Mouse (Mus musculus): Measurements from ENCODE around the gene Thsd4. TPM values are rescaled to one million over a fixed set of nuclear protein-coding genes. Genes with fewer than 3 reads are reported as not detected.

Thsd4 gene
- polyA plus RNA-seq, 1 experiment from 2014 or later: 13.6 TPM

GRCm38 (mm10) chr9:60034883-60035282 lies 487.0 kb downstream of the Thsd4 start:
- ATAC-seq (ENCODE audit: insufficient number of reproducible peaks, insufficient read depth, low FRiP score, low TSS enrichment, low read depth): no peak
- no peaks in the 10 kb centered on the region for H3K9me3 ChIP-seq
- 89% methylated on average over 4 of the region's 4 CpGs for WGBS
- H3K27me3 ChIP-seq: no peaks in the 10 kb centered on the region
- no peak overlapping the region for H3K4me2 ChIP-seq
- no peak overlapping the region for H3K27ac ChIP-seq
- H3K9ac ChIP-seq: no peak overlapping the region
- H3K4me1 ChIP-seq: peaks cover 17% of the 10 kb centered on the region
- no peak overlapping the region for H3K4me3 ChIP-seq
- no peaks in the 10 kb centered on the region for H3K36me3 ChIP-seq

GRCm38 (mm10) chr9:60027234-60027633 lies 494.6 kb downstream of the Thsd4 start:
- Histone ChIP-seq H3K27me3 (no peaks in the 10 kb centered on the region), H3K4me1 (peaks cover 24% of the 10 kb centered on the region), H3K9me3 (no peaks in the 10 kb centered on the region), H3K4me2 (no peak overlapping the region), H3K4me3 (no peak overlapping the region), H3K36me3 (no peaks in the 10 kb centered on the region), H3K27ac (no peak overlapping the region), H3K9ac (no peak overlapping the region)
- WGBS: 88% methylated on average over 4 of the region's 4 CpGs
- ATAC-seq (ENCODE audit: insufficient number of reproducible peaks, insufficient read depth, low FRiP score, low TSS enrichment, low read depth): no peak

DNA sequence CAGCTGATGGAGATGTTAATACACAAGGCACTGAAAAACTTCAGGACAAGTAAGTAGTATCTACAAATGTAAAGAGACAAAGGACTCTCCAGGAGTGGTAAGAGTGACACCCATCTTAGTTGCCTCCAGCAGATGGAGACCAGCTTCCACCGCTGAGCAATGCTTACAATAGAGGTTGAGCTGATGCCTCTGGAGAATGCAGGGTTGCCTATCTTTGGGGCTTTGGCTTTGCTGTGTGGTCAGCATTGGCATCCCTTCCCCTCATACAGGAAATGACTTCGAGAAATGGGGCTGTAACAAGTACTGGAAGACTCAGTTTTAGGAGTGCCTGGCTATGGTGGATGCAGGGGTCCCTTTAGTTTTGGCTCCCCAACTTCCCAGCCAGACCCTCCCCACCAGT lies 495.1 kb downstream of the Thsd4 start:
- peaks cover 28% of the 10 kb centered on the region for H3K4me1 ChIP-seq
- H3K9me3 ChIP-seq: no peaks in the 10 kb centered on the region
- no peak for ATAC-seq (ENCODE audit: insufficient number of reproducible peaks, insufficient read depth, low FRiP score, low TSS enrichment, low read depth)
- H3K27me3 ChIP-seq: no peaks in the 10 kb centered on the region
- H3K4me2 ChIP-seq: no peak overlapping the region
- H3K4me3 ChIP-seq: no peak overlapping the region
- no peak overlapping the region for H3K27ac ChIP-seq
- no peak overlapping the region for H3K9ac ChIP-seq
- H3K36me3 ChIP-seq: no peaks in the 10 kb centered on the region
- WGBS: 84% methylated on average over 2 of the region's 2 CpGs

DNA sequence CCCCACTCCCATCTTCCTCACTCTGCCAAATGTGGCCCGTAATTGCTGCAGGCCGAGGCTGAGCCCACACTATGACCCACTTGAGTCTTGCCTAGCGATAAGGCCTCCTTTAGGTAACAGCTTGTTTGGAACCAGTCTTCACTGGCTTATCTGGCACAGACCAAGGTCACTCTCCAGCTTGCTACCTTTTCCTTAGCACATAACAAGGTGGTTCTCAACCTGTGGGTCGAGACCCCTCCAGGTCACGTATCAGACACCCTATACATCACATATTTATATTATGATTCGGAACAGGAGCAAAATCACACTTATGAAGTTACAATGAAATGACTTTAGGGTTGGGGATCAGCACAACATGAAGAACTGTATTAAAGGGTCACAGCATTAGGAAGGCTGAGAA lies 495.9 kb downstream of the Thsd4 start:
- Histone ChIP-seq H3K27me3 (no peaks in the 10 kb centered on the region), H3K36me3 (no peaks in the 10 kb centered on the region), H3K9me3 (no peaks in the 10 kb centered on the region), H3K4me3 (no peak overlapping the region), H3K27ac (no peak overlapping the region), H3K4me2 (no peak overlapping the region), H3K9ac (no peak overlapping the region), H3K4me1 (peaks cover 37% of the 10 kb centered on the region)
- 86% methylated on average over 6 of the region's 6 CpGs for WGBS
- ATAC-seq (ENCODE audit: insufficient number of reproducible peaks, insufficient read depth, low FRiP score, low TSS enrichment, low read depth): no peak

DNA sequence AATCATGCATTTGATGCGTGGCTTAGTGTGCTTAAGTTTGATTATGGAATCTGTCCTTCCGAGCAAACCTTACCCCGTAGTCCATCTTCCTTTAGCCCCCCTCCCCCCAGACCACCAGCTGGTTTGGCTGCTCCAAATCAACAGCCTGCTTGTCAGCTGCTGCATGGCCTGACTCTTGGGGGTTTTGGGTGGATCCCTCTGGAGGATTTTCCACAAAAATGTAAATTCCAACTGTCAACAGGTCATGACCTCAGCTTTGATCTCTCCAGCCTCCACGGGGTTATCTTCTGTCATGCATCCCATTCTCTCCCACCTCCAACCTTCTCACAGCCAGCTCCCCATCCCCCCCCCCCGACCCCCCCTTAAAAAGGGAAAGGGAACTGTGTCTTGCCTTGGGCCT lies 496.9 kb downstream of the Thsd4 start:
- H3K27ac ChIP-seq: no peak overlapping the region

GRCm38 (mm10) chr9:60024545-60024944 lies 497.3 kb downstream of the Thsd4 start:
- Histone ChIP-seq H3K9ac (no peak overlapping the region), H3K27ac (no peak overlapping the region), H3K36me3 (no peaks in the 10 kb centered on the region), H3K27me3 (no peaks in the 10 kb centered on the region), H3K4me1 (peaks cover 40% of the 10 kb centered on the region), H3K4me3 (no peak overlapping the region), H3K4me2 (no peak overlapping the region), H3K9me3 (no peaks in the 10 kb centered on the region)
- 10% methylated on average over 5 of the region's 5 CpGs for WGBS
- no peak for ATAC-seq (ENCODE audit: insufficient number of reproducible peaks, insufficient read depth, low FRiP score, low TSS enrichment, low read depth)

More for the DNA sequence above, 496.9 kb downstream of the Thsd4 start:
- Histone ChIP-seq H3K4me1 (peaks cover 40% of the 10 kb centered on the region), H3K9ac (no peak overlapping the region), H3K36me3 (no peaks in the 10 kb centered on the region), H3K4me2 (no peak overlapping the region), H3K9me3 (no peaks in the 10 kb centered on the region), H3K27me3 (no peaks in the 10 kb centered on the region), H3K4me3 (no peak overlapping the region)
- WGBS: 14% methylated on average over 5 of the region's 5 CpGs
- ATAC-seq (ENCODE audit: insufficient number of reproducible peaks, insufficient read depth, low FRiP score, low TSS enrichment, low read depth): no peak

- ATAC-seq (ENCODE audit: insufficient number of reproducible peaks, insufficient read depth, low FRiP score, low TSS enrichment, low read depth): no peak
- H3K9me3 ChIP-seq: no peaks in the 10 kb centered on the region
- no peak overlapping the region for H3K9ac ChIP-seq
- no peak overlapping the region for H3K4me3 ChIP-seq
- WGBS: 57% methylated on average over 3 of the region's 3 CpGs
- H3K27me3 ChIP-seq: no peaks in the 10 kb centered on the region
- peak overlapping the region; percentile 62; the same call in 1 of the 2 replicates for H3K27ac ChIP-seq
- peaks cover 40% of the 10 kb centered on the region for H3K4me1 ChIP-seq
- H3K36me3 ChIP-seq: no peaks in the 10 kb centered on the region
- no peak overlapping the region; the same call in 1 of the 2 replicates for H3K4me2 ChIP-seq
Measured at GRCm38 (mm10) chr9:60022331-60022730, 499.5 kb downstream of the Thsd4 start.

DNA sequence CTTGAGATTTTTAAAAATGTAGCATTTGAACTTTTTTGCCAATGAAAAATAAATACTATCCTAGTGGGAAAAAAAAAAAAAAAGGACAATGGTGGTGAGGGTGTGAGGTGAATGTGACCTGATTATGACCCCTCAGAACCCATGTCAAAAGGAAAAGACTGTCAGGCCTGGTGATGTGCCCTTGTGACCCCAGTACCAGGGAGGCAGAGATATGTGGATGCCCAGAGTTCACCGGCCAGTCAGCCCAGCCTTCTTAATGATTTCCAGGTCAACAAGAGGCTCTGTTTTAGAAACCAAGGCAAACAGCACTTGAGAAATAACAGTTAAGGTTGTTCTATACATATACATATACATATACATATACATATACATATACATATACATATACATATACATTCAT lies 501.4 kb downstream of the Thsd4 start:
- Histone ChIP-seq H3K4me3 (no peak overlapping the region), H3K4me1 (peaks cover 38% of the 10 kb centered on the region), H3K9me3 (no peaks in the 10 kb centered on the region), H3K4me2 (no peak overlapping the region), H3K27me3 (no peaks in the 10 kb centered on the region), H3K27ac (no peak overlapping the region), H3K9ac (no peak overlapping the region), H3K36me3 (no peaks in the 10 kb centered on the region)
- ATAC-seq (ENCODE audit: insufficient number of reproducible peaks, insufficient read depth, low FRiP score, low TSS enrichment, low read depth): no peak
- WGBS: 15% methylated on average over 1 of the region's 1 CpGs

GRCm38 (mm10) chr9:60010285-60010684 lies 511.6 kb downstream of the Thsd4 start:
- Histone ChIP-seq H3K9me3 (no peaks in the 10 kb centered on the region), H3K36me3 (no peaks in the 10 kb centered on the region), H3K4me3 (no peak overlapping the region), H3K27ac (no peak overlapping the region), H3K9ac (no peak overlapping the region), H3K4me2 (no peak overlapping the region), H3K27me3 (no peaks in the 10 kb centered on the region), H3K4me1 (peaks cover 18% of the 10 kb centered on the region)
- no peak for ATAC-seq (ENCODE audit: insufficient number of reproducible peaks, insufficient read depth, low FRiP score, low TSS enrichment, low read depth)
- 64% methylated on average over 1 of the region's 1 CpGs for WGBS

DNA sequence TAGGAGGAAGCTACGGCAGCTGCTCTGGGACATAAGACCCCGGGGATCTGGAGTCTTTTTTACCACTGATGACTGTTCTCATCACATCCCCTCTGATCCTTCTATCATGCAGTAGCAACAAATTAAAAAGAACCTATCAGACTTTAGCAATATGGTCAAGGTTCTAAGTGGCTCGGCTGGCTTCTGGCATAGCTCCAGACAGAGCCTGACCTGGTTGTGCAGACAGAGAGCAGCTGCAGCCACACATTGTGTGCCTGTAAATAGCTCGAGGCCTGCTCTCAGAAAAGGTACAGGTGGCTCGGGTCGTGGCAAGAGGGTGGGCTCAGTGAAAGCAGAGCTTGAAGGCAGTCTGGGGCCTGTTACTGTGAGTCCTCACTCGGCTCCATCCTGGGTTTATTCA lies 512.9 kb downstream of the Thsd4 start:
- no peak for ATAC-seq (ENCODE audit: insufficient number of reproducible peaks, insufficient read depth, low FRiP score, low TSS enrichment, low read depth)
- H3K9me3 ChIP-seq: no peaks in the 10 kb centered on the region
- H3K4me3 ChIP-seq: no peak overlapping the region
- H3K27me3 ChIP-seq: no peaks in the 10 kb centered on the region
- H3K4me2 ChIP-seq: no peak overlapping the region
- H3K27ac ChIP-seq: no peak overlapping the region
- H3K36me3 ChIP-seq: 0 out of 2 replicates have a peak, but pooled peaks cover 4% of the 10 kb centered on the region
- H3K9ac ChIP-seq: no peak overlapping the region
- H3K4me1 ChIP-seq: peaks cover 18% of the 10 kb centered on the region
- 51% methylated on average over 7 of the region's 7 CpGs for WGBS

DNA sequence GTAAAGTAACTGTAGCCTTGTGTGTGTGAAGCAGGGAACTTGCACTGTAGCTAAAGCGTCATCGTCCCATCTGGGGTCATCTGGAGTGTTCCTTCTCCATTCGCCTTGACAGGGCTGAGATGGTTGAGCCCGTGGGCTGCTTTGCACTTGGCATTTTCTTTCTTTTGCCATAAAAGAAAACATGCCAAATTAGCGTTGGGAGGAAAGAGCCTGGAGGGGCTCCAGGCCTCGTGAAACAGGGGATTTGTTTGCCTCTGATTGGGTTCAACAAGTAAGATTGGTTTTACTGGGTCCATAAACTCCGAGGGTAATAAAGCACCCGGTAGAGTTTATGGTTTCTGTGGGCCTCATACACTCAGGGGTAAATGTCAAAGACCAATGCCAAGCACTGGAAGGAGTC lies 519.5 kb downstream of the Thsd4 start:
- Histone ChIP-seq H3K27ac (no peak overlapping the region), H3K9ac (no peak overlapping the region), H3K36me3 (0 out of 2 replicates have a peak, but pooled peaks cover 4% of the 10 kb centered on the region), H3K9me3 (no peaks in the 10 kb centered on the region), H3K4me2 (no peak overlapping the region), H3K4me1 (peaks cover 4% of the 10 kb centered on the region; the same call in 1 of the 2 replicates), H3K4me3 (no peak overlapping the region), H3K27me3 (no peaks in the 10 kb centered on the region)
- no peak for ATAC-seq (ENCODE audit: insufficient number of reproducible peaks, insufficient read depth, low FRiP score, low TSS enrichment, low read depth)
- whole genome bisulfite sequencing: 77% methylated on average over 8 of the region's 8 CpGs

GRCm38 (mm10) chr9:60001444-60001843 lies 520.4 kb downstream of the Thsd4 start:
- no peak overlapping the region for H3K27ac ChIP-seq

More at GRCm38 (mm10) chr9:60001444-60001843, 520.4 kb downstream of the Thsd4 start:
- H3K36me3 ChIP-seq: 0 out of 2 replicates have a peak, but pooled peaks cover 4% of the 10 kb centered on the region
- WGBS: 73% methylated on average over 3 of the region's 3 CpGs
- no peak overlapping the region for H3K9ac ChIP-seq
- ATAC-seq (ENCODE audit: insufficient number of reproducible peaks, insufficient read depth, low FRiP score, low TSS enrichment, low read depth): no peak
- H3K4me2 ChIP-seq: no peak overlapping the region
- H3K27me3 ChIP-seq: no peaks in the 10 kb centered on the region
- no peak overlapping the region for H3K4me3 ChIP-seq
- H3K4me1 ChIP-seq: peaks cover 4% of the 10 kb centered on the region; the same call in 1 of the 2 replicates
- H3K9me3 ChIP-seq: no peaks in the 10 kb centered on the region
